Comparison of ENCODE assay signal across 18 mouse cellular contexts in the genomic region with DNA sequence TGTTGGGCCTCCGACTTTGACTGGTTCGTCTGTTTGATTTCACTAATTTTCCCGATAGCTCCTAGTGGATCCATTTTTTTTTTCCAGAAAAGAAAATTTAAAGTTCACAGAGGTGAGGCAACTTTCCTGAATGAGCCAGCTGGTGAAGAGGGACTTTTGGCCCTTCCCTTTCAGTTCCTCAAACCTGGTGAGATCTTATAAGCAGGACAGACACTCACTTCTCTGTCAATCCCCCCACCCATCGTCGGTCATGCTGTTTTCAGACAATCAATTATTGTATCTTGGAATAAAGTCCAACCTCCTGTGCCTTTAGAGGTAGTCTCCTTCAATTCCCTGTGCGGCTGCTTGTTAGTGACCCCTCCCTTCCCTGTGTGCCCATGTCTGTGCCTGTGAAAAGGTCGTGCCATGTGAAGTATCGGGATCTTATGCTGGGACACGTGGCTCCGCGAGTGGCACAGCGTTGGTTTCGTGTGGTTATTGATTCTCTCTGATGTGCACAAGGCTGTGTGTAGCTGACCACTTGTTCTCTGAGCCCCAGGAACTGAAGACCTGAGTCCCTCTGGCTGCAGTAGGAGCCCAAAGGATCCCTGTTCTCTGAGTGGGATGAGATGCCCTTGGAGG.
"Had no signal": no experiment of that assay in that cellular context is flagged by ENCODE, and none has a peak within 500 bp of the region (broad histone marks: within the 10 kb centered on the region; RNA-seq: fewer than 3 reads in every experiment).

No protein-coding gene starts in this region.

- H3K27me3 ChIP-seq: liver, embryonic 13.5 days; midbrain, embryonic 13.5 days; neural tube, embryonic 13.5 days had no signal

- H3K4me3 ChIP-seq: left cerebral cortex, adult 2 months; liver, embryonic 13.5 days; midbrain, embryonic 10.5 days; midbrain, embryonic 13.5 days; myocyte; neural tube, embryonic 13.5 days had no signal

- H3K4me2 ChIP-seq: liver, embryonic 13.5 days; midbrain, embryonic 13.5 days; neural tube, embryonic 13.5 days had no signal

- DNase-seq: kidney, adult 18-20 months; kidney, postnatal 10 days; kidney, postnatal 36 days; layer of hippocampus, postnatal 36 days; liver, embryonic 13.5 days; lung, adult 2 months; lung, postnatal 14 days; lung, postnatal 4 days; retina, postnatal 1 day; right cerebral cortex, postnatal 25 days; thymus, adult 2 months; thymus, postnatal 14 days; thymus, postnatal 4 days had no signal

- H3K36me3 ChIP-seq: liver, embryonic 13.5 days; midbrain, embryonic 10.5 days; midbrain, embryonic 13.5 days; neural tube, embryonic 13.5 days had no signal

- H3K9ac ChIP-seq: liver, embryonic 13.5 days; midbrain, embryonic 13.5 days; neural tube, embryonic 13.5 days had no signal

- H3K4me1 ChIP-seq: neural tube, embryonic 13.5 days had no signal

- H3K9me3 ChIP-seq: liver, embryonic 13.5 days; midbrain, embryonic 10.5 days; midbrain, embryonic 13.5 days; neural tube, embryonic 13.5 days had no signal

- H3K27ac ChIP-seq: left cerebral cortex, adult 2 months; liver, embryonic 13.5 days; midbrain, embryonic 10.5 days; midbrain, embryonic 13.5 days; neural tube, embryonic 13.5 days had no signal
